Mouse (Mus musculus): ENCODE data around the gene Amotl1.
"Not testable (repeated sequence)": the region's sequence is repeated elsewhere in the genome, so short reads cannot be mapped to it uniquely, and the experiment has no call there.

Amotl1 gene

DNA sequence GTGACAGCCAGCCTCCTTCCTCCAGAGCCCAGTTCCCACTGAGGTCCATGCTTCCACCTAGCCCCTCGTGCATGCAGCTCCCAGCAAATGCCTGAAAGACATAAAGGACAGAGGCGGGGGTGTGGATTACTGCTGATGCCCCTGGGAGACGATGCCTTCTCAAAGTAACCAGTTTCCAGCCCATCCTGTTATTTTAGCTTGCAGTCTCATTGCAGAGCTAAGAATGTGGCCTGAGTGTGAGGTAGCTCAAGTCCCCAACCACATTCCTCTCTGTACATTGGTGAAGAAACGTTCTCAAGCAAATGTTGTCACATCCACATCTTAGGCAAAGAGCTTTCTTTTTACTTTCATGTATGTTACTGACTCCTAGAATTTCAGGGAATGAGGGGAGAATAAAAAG lies at the start of gene Amotl1:
Gene Amotl1, minus strand, starts transcription at position 101 of the 400 bp plus-strand sequence.
- DNase-seq: no peak

- DNase-seq: no peak
Observed at GRCm38 (mm10) chr9:14689376-14690108, 44.7 kb upstream of the Amotl1 start.

DNA sequence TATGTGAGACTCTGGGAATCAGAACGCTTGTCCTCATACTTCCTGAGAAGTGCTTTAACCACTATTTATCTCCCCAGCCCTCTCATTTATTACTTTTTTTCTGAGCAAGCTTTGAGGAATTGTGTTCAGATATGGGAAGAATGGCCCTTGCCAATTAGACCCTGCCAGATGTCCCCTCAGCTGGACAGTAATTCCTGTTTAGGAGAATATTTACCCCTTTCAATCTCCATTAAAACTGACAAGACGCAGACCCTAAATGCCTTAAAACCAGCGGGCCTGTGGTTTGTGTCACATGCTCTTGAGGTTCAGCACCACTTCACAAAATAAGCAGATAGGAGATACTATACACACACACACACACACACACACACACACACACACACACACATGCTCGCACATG lies 39.5 kb upstream of the Amotl1 start:
- no peak for DNase-seq

GRCm38 (mm10) chr9:14682741-14683140 lies 37.9 kb upstream of the Amotl1 start:
- no peak for DNase-seq

GRCm38 (mm10) chr9:14680584-14680983 lies 35.7 kb upstream of the Amotl1 start:
- DNase-seq: no peak

GRCm38 (mm10) chr9:14675707-14676691 lies 31.1 kb upstream of the Amotl1 start:
- no peak for DNase-seq

DNA sequence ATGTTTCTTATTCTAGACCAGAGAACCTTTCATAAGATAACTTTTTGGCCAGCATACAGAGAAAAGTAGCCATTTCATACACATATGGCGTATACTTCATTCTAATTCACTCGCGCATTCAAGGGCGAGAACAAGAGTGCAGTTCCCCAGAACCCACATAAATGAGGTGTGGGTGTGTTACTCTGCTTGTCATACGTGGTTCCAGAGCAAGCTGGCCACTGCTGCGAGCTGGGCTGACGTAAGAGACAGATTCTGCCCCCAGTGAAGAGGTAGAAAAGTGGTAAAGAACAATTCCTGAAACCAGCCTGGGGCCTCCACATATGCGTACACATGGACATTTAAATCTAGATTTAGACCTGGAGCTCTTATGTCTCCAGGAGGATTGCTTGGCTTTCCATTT lies 29.6 kb upstream of the Amotl1 start:
- no peak for DNase-seq

- DNase-seq: no peak
Observed at GRCm38 (mm10) chr9:14673109-14673508, 28.3 kb upstream of the Amotl1 start.

- not testable (repeated sequence) for DNase-seq
Observed at GRCm38 (mm10) chr9:14671965-14672364, 27.1 kb upstream of the Amotl1 start.

- DNase-seq: no peak
Observed at GRCm38 (mm10) chr9:14668382-14668781, 23.5 kb upstream of the Amotl1 start.

- no peak for DNase-seq
Observed at GRCm38 (mm10) chr9:14666071-14666470, 21.2 kb upstream of the Amotl1 start.

DNA sequence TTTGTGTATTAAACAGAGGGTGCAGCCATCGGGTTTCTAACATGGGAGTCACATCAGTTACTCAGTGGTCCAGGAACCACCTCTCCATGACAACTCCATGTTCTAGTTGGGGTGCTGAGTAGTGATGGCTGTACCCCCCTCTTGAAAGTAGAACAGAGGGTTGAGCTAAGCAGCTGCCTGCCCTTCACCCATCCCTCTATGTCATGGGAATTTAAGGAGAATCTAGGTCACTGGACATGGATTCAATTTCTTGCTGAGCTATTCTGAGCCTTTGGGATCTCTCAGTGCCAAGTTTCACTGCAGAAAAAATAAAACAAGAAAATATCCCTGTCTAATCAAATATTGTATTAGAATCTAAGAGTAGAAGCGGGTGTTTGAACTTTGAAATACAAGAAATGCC lies 18.7 kb upstream of the Amotl1 start:
- no peak for DNase-seq

DNA sequence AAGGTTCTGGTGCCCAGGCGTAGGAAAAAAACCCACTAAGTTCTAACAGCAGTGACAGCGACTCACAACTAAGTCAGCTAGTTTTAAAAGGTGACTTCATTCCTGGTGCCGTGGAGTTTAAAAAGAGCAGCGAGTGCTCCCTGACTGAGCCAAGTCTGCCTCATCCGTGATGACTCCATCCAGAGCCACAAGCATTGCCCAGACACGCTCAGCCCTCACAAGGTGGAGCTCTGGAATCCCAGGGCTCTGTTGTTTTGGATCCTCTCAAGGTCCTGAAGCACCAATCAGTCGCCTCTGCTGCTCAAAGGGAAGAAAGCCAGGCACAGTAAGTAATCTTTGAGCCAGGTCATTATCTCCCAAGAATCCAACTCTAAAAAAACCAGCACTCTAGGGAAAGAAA lies 18.0 kb upstream of the Amotl1 start:
- DNase-seq: no peak

GRCm38 (mm10) chr9:14662138-14662537 lies 17.3 kb upstream of the Amotl1 start:
- DNase-seq: no peak

DNA sequence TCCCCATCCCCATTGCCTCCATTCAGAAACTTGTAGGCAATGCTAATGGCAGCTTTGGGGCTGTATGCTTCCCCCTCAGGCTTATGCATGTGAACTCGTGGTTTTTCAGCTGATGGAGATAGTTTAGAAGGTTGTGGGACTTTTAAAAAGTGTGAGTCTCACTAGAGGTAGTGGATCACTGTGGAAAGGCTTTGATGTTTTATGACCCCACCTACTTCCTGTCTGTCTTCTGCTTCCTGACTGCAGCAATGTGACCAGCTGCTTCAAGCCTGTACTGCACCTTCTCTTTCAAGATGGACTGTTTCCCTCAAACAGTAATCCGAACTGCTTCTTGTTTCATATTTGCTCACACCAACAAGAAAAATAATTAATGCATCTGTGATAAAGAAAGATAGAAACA lies 13.1 kb upstream of the Amotl1 start:
- DNase-seq: no peak

DNA sequence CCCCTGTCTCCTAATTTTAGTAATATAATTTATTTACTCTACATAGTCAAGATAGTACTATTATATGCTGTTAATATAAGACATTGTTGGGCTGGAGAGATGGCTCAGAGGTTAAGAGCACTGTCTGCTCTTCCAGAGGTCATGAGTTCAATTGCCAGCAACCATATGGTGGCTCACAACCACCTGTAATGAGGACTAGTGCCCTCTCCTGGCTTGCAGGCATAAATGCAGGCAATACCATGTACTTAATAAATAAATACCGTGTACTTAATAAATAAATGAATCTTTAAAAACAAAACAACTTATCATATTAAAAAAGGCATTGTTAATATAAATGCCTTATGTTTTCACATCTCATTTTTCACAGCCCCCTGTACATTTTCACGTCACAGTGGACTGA lies 9.2 kb upstream of the Amotl1 start:
- no peak for DNase-seq

DNA sequence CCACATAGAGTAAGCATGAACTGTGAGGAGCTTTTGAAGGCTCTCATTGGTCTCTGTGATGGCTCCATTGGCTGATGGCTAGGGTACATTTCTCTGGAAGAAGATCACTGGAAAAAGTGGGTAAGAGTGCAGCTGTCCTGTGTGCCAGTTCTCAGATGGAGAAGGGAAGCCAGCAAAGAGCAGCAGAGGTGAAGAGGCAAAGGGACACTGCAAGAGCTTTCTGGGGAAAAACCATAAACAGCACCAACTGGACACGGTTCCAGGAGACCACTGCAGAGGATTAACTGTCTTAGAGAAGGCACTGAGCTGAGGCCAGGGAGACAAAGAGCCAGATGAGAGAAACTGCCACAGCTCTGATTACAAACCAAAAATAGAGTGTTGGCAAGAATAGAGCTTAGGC lies 7.9 kb upstream of the Amotl1 start:
- no peak for DNase-seq

DNA sequence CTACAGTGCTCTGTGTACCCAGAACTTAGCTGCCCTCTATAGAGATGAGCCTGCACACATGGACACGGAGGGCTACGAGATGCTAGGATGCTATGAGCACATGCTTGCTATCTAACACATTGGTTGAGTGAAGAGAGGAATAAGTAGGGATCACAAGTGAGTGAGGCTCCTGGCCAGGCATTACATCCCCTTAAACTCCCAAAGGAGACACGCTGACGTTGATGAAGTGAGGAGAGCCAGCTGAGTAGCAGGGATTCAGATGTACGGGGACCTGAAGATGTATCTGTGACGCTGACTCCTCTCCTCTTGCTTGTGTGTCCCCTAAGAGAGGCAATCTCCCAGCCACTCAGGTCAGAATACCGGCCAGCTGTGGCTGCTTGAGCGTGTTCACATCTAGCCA lies 3.0 kb upstream of the Amotl1 start:
- DNase-seq: no peak

DNA sequence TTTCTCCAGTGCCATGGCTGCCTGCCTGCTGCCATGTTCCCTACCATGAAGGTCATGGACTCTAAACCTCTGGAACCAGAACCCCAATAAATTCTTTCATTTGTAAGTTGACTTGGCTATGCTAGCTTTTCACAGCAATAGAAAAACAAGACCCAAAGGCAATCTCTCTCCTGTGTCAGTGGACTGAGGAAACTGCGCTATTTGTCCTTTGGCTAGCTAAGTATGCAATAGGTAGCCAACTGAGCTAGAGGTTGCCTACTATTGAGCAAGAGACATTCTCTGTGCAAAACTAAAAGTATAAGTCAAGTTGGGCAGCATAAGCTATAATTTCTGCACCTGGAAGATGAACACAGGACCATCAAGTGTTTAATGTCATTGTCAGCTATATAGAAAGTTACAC lies 1.8 kb upstream of the Amotl1 start:
- DNase-seq: no peak

GRCm38 (mm10) chr9:14646061-14646460 lies 1.2 kb upstream of the Amotl1 start:
- no peak for DNase-seq

DNA sequence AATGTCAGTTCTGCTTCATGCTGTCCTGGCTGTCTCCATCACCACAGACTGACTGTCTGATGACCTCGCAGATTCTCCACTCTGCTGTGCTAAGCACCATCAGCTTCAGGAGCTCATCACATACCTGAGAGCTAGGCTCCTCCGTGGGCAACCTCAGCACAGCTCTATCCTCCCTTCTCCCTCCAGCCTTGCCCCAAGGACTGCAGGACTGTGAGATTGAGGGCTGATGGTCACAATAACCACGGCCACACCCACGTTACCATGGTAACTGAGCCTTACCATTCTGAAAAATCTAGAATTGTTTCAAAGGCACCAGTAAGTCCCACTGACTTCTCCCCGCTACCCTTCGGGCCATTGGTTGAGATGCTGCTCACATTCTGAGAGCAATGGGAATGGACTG lies 1.5 kb downstream of the Amotl1 start:
- no peak for DNase-seq

- no peak for DNase-seq
Observed at GRCm38 (mm10) chr9:14642251-14643021, 2.4 kb downstream of the Amotl1 start.
